ENCODE assay signal across 8 mouse cellular contexts in genomic region chr4:151933505-151934214, GRCm38 (mm10). TPM values are rescaled to one million over a fixed set of nuclear protein-coding genes. Genes with fewer than 3 reads are reported as not detected.
DNase-seq lines count a peak whose midpoint lies in the region; ATAC-seq and TF ChIP-seq lines count a peak whose summit lies in the region.

Dnajc11 (plus strand) TSS chr4:151933691.

- TF ChIP-seq EP300 in liver, embryonic 14.5 days (IDR thresholded peaks at IDR 0.05; ENCODE audit: low read depth) = no peak
- TF ChIP-seq EP300 in stomach, postnatal 0 days (optimal IDR thresholded peaks at IDR 0.05) = no peak

- H3K27me3 ChIP-seq in forebrain, embryonic 10.5 days (ENCODE audit: poor library complexity, severe bottlenecking) = no peaks in the 10 kb centered on the region
- H3K27me3 ChIP-seq in heart, embryonic 15.5 days = no peaks in the 10 kb centered on the region
- no peaks in the 10 kb centered on the region for H3K27me3 ChIP-seq in liver, embryonic 14.5 days (ENCODE audit: control insufficient read depth, insufficient read depth, low read length)
- no peaks in the 10 kb centered on the region for H3K27me3 ChIP-seq in neural tube, embryonic 11.5 days (ENCODE audit: control insufficient read depth, insufficient read depth, low read length)
- no peaks in the 10 kb centered on the region for H3K27me3 ChIP-seq in stomach, postnatal 0 days (ENCODE audit: control insufficient read depth, insufficient read depth, low read length)

- H3K9me3 ChIP-seq in forebrain, embryonic 10.5 days = no peaks in the 10 kb centered on the region
- no peaks in the 10 kb centered on the region for H3K9me3 ChIP-seq in heart, embryonic 15.5 days (replicated peaks)
- no peaks in the 10 kb centered on the region for H3K9me3 ChIP-seq in liver, embryonic 14.5 days (ENCODE audit: control insufficient read depth, low read length)
- no peaks in the 10 kb centered on the region for H3K9me3 ChIP-seq in neural tube, embryonic 11.5 days (ENCODE audit: control insufficient read depth, low read length)
- no peaks in the 10 kb centered on the region for H3K9me3 ChIP-seq in stomach, postnatal 0 days (ENCODE audit: control insufficient read depth, low read length)

- H3K27ac ChIP-seq in forebrain, embryonic 10.5 days = peak within 1 kb of the TSS; percentile 95
- peak within 1 kb of the TSS; percentile 43 for H3K27ac ChIP-seq in heart, embryonic 15.5 days
- peak within 1 kb of the TSS; percentile 61 for H3K27ac ChIP-seq in liver, embryonic 14.5 days
- no peak within 1 kb of the TSS for H3K27ac ChIP-seq in neural tube, embryonic 11.5 days (ENCODE audit: low read depth, low read length)
- H3K27ac ChIP-seq in stomach, postnatal 0 days (replicated peaks) = peak within 1 kb of the TSS; percentile 75

- TF ChIP-seq CTCF in liver, embryonic 14.5 days (IDR thresholded peaks at IDR 0.05; ENCODE audit: low read depth) = peak; percentile 94
- peak; percentile 94 for TF ChIP-seq CTCF in stomach, postnatal 0 days (IDR thresholded peaks at IDR 0.05; ENCODE audit: low read depth)

- peaks cover 17% of the 10 kb centered on the region for H3K36me3 ChIP-seq in forebrain, embryonic 10.5 days (replicated peaks)
- no peaks in the 10 kb centered on the region for H3K36me3 ChIP-seq in heart, embryonic 15.5 days
- peaks cover 4% of the 10 kb centered on the region for H3K36me3 ChIP-seq in liver, embryonic 14.5 days (replicated peaks; ENCODE audit: control insufficient read depth, insufficient read depth, low read depth)
- H3K36me3 ChIP-seq in neural tube, embryonic 11.5 days (ENCODE audit: control insufficient read depth, insufficient read depth, low read length) = no peaks in the 10 kb centered on the region
- H3K36me3 ChIP-seq in stomach, postnatal 0 days (ENCODE audit: control insufficient read depth, insufficient read depth, low read length) = no peaks in the 10 kb centered on the region

- peak within 1 kb of the TSS; percentile 82 for H3K4me2 ChIP-seq in heart, embryonic 15.5 days
- H3K4me2 ChIP-seq in liver, embryonic 14.5 days (ENCODE audit: low read depth) = peak within 1 kb of the TSS; percentile 93
- H3K4me2 ChIP-seq in neural tube, embryonic 11.5 days (ENCODE audit: low read depth) = peak within 1 kb of the TSS; percentile 97
- peak within 1 kb of the TSS; percentile 95 for H3K4me2 ChIP-seq in stomach, postnatal 0 days (replicated peaks; ENCODE audit: low read depth)

- H3K9ac ChIP-seq in heart, embryonic 15.5 days = peak within 1 kb of the TSS; percentile 90
- peak within 1 kb of the TSS; percentile 99 for H3K9ac ChIP-seq in liver, embryonic 14.5 days (replicated peaks)
- H3K9ac ChIP-seq in neural tube, embryonic 11.5 days (ENCODE audit: low read length) = peak within 1 kb of the TSS; percentile 96
- peak within 1 kb of the TSS; percentile 98 for H3K9ac ChIP-seq in stomach, postnatal 0 days (ENCODE audit: low read length)

- H3K4me3 ChIP-seq in forebrain, embryonic 10.5 days = peak within 1 kb of the TSS; percentile 72
- peak within 1 kb of the TSS; percentile 89 for H3K4me3 ChIP-seq in heart, embryonic 15.5 days
- H3K4me3 ChIP-seq in liver, embryonic 14.5 days (ENCODE audit: insufficient read depth in 1 of 2, low read depth in 2 of 2, low read length in 2 of 2) = peak within 1 kb of the TSS; percentile 93 to 99
- peak within 1 kb of the TSS; percentile 100 for H3K4me3 ChIP-seq in neural tube, embryonic 11.5 days (ENCODE audit: low read depth, low read length)
- peak within 1 kb of the TSS; percentile 99 for H3K4me3 ChIP-seq in stomach, postnatal 0 days (ENCODE audit: low read depth, low read length)

- WGBS in forebrain, embryonic 10.5 days = under 1% methylated on average over 83 of the region's 83 CpGs
- under 1% methylated on average over 82 of the region's 83 CpGs for WGBS in heart, embryonic 15.5 days
- WGBS in liver, embryonic 14.5 days (ENCODE audit: insufficient replicate concordance) = under 1% methylated on average over 83 of the region's 83 CpGs
- WGBS in neural tube, embryonic 11.5 days = under 1% methylated on average over 82 of the region's 83 CpGs
- under 1% methylated on average over 56 of the region's 83 CpGs for WGBS in stomach, postnatal 0 days

- peak; percentile 89 for ATAC-seq in CD4-positive, CD25-positive, alpha-beta regulatory T cell, adult 4 months
- ATAC-seq in heart, embryonic 15.5 days (replicated peaks; ENCODE audit: insufficient number of reproducible peaks, insufficient read depth, low FRiP score, low read depth) = peak; percentile 88
- ATAC-seq in liver, embryonic 14.5 days (ENCODE audit: insufficient read depth) = peak; percentile 88
- peak; percentile 90 for ATAC-seq in neural tube, embryonic 11.5 days (ENCODE audit: insufficient read depth, low FRiP score, low TSS enrichment)
- peak; percentile 89 for ATAC-seq in stomach, postnatal 0 days (ENCODE audit: low FRiP score, low TSS enrichment)

- peaks cover 33% of the 10 kb centered on the region for H3K4me1 ChIP-seq in forebrain, embryonic 10.5 days
- peaks cover 28% of the 10 kb centered on the region for H3K4me1 ChIP-seq in heart, embryonic 15.5 days (replicated peaks)
- H3K4me1 ChIP-seq in liver, embryonic 14.5 days (replicated peaks; ENCODE audit: control insufficient read depth in 2 of 2, insufficient read depth in 2 of 2, low read length in 1 of 2) = peaks cover 17 to 22% of the 10 kb centered on the region in 2 experiments
- peaks cover 10% of the 10 kb centered on the region for H3K4me1 ChIP-seq in neural tube, embryonic 11.5 days (ENCODE audit: control insufficient read depth, insufficient read depth, low read length)
- no peaks in the 10 kb centered on the region for H3K4me1 ChIP-seq in stomach, postnatal 0 days (replicated peaks; ENCODE audit: control insufficient read depth, insufficient read depth)

- peak; percentile 83 for DNase-seq in c-Kit-negative CD71-positive TER-119-positive erythroid progenitor cells, embryonic 14.5 days (ENCODE audit: low read depth, low spot score)
- peak; percentile 91 for DNase-seq in forebrain, embryonic 10.5 days (ENCODE audit: extremely low spot score, low spot score)
- peak; percentile 86 to 95 for DNase-seq in kidney, postnatal 25 days
- peak; percentile 79 to 84 (median 80) for DNase-seq in liver, embryonic 14.5 days (ENCODE audit: low read depth in 3 of 3, low spot score in 3 of 3)
- DNase-seq in neural tube, embryonic 11.5 days (ENCODE audit: low spot score) = peak; percentile 94
- DNase-seq in stomach, postnatal 0 days (ENCODE audit: low spot score) = peak; percentile 93

RNA-seq across cellular contexts. Expression of gene Dnajc11, which starts in this region (rescaled TPM):
- 10 to 100 TPM; 25.8 to 42.0 TPM for polyA plus RNA-seq in CD4-positive, CD25-positive, alpha-beta regulatory T cell, adult 4 months (2017; shearing (Covaris generic))
- 113 and 114 TPM in 2 replicates for polyA plus RNA-seq in forebrain, embryonic 10.5 days (2016; fragmentation: Nextera tagmentation; extraction: Ambion mirVana)
- 45.4 and 56.4 TPM in 2 replicates for polyA plus RNA-seq in heart, embryonic 15.5 days (2015; fragmentation: Nextera tagmentation; extraction: Ambion mirVana)
- polyA plus RNA-seq in liver, embryonic 14.5 days (2012; rRNA removed) = 32.9 and 34.4 TPM in 2 replicates
- 32.9 and 42.2 TPM in 2 replicates for polyA plus RNA-seq in liver, embryonic 14.5 days (2014; fragmentation: Nextera tagmentation; extraction: Ambion mirVana)
- 80.6 and 91.3 TPM in 2 replicates for polyA plus RNA-seq in neural tube, embryonic 11.5 days (2014; fragmentation: Nextera tagmentation; extraction: Ambion mirVana)
- 33.0 and 34.5 TPM in 2 replicates for polyA plus RNA-seq in stomach, postnatal 0 days (2015; fragmentation: Nextera tagmentation; extraction: Ambion mirVana)
